Mouse (Mus musculus) c-Kit-positive CD71-negative TER-119-negative erythroid progenitor cells, embryonic 14.5 days (primary cell): ENCODE measurements around the gene Lima1.
"Not testable (repeated sequence)": the region's sequence is repeated elsewhere in the genome, so short reads cannot be mapped to it uniquely, and the experiment has no call there.

ENCODE experiments used
- DNase-seq: peaks from one replicate; pipeline ENCODE4 v3.0.0-alpha.2; 2013; ENCODE audit warnings: low read depth

Gene Lima1

DNA sequence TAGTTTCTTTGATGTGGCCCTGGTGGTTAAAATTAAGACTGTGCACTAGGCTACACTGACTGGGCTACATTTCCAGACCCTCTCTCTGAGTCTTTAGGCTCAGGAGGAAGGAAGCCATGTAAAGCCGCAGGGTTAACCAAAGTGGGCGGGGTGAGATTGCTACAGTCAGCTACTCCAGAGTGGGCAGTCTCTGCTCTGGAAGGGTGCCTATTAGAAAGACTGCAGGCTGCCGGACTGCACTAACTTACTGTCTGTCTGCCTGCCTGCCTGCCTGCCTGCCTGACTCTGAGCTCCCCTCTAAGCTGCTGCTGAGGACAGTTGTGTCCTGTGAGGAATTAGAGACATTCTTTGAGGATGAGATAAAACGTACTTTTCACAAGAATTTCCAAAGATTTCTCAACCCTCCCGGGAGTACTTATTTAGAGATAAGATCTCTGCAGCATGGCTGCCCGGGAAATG lies 72.0 kb downstream of the Lima1 start:
- peak; percentile 73 for DNase-seq

DNA sequence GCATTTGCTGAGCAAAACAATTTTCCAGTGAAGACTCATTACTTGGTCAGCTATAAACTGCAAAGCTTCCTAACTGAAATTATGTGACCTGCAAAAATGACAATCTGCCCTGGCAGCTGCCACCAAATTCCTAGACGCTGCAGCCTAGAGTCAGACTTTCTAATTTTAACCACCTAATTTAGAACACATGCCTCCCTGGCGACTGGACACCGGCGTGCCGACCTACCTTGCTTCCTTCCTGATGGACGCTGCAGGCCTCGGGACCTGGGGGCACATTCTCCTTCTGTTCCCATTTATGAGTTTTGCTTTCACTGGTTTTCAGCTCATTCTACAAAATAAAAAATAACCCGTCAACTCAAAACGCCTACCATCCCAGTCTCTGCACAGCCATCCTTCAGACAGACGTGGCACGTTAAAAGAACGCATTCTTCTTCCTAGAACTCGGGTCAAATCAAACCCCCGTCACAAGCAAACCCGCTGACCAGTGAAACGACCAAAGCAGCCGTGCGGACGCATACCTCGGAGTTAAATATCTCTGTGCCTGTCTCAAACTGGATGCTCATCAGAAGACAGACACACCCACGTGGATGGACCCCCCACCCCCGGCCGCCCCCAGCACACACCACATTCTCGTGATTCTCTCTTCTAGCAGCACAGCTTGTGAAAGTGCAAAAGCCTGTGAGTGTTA lies 73.2 kb downstream of the Lima1 start:
- no peak for DNase-seq

DNA sequence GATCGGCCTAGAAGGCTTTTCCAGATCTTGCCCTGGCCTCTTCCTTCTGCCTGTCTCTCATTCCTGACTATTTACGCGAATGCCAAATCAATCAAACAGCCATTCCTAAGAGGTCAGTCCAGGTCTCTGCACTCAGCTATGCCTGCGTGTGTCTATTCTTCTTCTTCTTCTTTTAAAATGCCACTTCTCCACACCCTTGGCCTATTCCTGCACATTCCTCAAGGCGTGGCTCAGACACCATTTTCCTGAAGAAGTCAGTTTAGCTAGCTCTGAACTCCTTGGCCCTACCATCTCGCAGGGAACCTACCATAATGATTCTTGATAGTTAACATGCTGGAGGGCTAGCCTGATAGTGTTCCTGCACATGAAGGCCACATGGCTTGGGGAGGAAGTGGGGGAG lies 75.5 kb downstream of the Lima1 start:
- no peak for DNase-seq

DNA sequence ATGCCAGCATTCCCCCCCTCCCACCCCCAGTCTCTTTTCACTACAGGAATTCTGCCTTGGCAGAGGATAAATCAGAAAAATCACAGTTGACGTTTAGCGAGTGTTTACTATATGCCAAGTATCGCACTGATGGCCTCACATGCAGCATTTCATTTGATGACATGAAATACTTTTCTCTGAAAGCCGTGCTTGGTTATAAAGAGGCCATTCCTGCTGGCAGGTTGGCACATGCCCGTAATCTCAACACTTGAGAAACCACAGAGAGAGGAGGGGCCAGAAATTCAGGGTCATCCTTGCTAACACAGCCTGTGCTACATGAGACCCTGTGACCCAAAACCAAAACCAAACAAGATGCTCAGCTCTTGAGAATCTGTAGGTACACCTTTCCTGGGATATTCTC lies 77.4 kb downstream of the Lima1 start:
- no peak for DNase-seq

DNA sequence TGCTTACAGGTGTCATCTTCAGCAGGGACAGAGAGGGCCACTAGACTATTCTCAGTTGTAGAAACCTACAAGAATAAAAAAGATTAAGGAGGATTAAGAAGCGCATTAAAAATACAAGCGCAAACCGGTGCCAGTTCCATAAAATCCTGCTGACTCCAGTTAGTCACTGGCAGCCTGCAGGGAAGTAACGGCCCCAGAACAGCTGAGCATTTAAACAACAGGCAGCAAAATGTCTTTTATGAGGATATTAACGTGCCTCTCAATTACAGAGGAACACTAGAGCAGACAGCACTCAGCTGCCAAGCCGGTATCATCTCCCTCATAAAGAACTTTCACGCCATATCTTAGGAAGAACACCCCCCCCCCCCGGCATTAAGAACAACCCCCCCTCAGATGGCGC lies 78.5 kb downstream of the Lima1 start:
- DNase-seq: no peak

DNA sequence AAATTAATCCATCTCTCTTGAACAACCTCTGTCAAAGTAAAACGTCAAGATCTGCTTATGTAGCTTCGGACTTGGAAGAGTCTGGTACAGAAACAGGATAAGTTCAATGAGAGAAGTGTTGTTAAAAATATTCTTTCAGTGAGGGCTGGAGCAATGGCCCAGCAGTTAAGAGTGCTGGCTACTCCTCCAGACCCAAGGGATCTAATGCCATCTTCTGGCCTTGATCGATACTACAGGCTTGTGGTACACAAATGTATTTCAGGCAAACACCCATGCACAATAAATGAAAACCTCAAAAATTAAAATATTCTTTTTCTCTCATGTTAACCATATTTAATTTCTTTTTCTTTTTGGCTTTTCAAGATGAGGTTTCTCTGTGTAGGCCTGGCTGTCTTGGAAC lies 79.2 kb downstream of the Lima1 start:
- DNase-seq: no peak

DNA sequence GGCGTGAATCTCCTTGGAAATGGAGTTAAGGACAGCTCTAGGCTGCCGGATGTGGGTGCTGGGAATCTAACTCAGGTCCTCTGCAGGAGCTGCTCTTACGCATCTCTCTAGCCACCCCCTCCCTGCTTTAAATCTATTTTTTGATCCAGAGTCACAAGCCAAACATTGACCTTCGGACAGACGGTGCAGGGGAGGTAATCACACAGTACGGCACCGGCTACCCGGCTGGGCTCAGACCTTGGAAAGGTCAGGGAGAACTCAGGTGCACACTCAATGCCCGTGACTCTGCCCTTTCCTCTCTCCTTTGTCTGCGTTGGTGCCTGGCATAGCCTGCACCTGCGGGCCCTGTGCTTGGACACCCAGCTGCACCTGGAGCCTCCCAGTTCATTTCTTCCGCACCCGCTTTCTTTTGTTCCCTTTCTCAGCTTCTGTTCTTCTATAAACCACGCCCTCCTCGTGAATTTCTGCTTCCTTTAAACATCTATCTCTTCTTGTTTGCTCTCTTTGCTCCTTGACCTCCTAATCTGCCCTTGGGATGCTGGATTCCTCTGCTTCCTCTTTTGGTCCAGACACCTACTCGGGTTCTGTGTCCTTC lies 82.9 kb downstream of the Lima1 start:
- DNase-seq: no peak

DNA sequence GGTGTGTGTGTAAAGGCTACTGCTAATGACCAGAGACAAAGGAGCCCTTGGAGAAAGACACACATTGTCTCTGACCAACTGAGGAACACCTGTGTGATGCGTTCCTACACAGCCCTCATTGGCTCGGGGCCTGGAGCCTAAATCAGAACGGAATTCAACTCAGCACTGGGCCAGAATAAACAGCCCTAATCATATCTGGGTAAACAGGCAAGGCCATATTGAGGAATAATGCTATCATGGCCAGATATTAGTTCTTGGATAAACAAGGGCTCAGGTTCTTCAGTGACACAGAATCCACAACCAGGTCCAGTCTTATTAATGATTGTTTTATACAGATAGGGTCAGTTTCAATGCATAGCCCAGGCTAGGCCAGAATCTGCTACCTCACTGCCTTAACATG lies 84.3 kb downstream of the Lima1 start:
- no peak for DNase-seq

DNA sequence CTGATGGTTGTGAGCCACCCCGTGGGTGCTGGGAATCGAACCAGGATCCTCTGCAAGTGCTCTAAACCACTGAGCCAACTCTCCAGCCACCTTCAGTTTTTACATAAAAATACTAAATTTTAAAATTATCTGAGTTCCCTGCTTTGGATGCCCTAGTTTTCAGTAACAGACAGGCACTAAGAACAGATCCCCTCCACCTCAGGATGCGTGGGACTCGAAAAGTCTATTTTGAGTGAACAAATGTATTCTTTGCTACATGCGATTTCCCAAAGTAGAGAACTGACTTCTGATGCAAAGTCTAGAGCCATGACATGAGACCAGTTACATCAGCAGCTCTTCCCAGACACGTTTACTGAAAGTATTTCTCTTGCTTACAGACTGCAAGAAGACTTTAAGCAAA lies 84.8 kb downstream of the Lima1 start:
- no peak for DNase-seq

DNA sequence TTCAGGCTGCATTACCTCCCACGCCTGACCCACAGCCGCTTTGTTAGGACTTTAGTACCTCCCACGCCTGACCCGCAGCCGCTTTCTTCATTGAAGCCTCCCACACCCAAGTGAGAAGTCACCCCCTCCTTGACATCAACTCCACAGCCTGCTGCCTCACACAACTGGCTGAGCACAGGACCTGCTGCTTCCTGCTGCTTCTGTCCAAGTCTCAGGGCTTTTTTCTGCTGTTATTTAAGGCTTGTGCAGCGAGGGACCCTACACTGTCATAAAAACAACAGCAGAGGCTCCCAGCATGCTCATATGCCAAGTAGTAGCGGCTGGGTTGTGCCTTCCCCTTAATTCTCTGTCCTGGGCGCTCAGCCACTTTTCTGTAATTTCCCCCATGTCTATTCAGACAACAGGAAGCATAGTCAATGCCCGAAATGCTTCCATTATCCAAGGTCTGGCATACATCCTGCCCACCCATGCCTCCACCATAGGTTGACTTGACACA lies 87.6 kb downstream of the Lima1 start:
- DNase-seq: no peak

DNA sequence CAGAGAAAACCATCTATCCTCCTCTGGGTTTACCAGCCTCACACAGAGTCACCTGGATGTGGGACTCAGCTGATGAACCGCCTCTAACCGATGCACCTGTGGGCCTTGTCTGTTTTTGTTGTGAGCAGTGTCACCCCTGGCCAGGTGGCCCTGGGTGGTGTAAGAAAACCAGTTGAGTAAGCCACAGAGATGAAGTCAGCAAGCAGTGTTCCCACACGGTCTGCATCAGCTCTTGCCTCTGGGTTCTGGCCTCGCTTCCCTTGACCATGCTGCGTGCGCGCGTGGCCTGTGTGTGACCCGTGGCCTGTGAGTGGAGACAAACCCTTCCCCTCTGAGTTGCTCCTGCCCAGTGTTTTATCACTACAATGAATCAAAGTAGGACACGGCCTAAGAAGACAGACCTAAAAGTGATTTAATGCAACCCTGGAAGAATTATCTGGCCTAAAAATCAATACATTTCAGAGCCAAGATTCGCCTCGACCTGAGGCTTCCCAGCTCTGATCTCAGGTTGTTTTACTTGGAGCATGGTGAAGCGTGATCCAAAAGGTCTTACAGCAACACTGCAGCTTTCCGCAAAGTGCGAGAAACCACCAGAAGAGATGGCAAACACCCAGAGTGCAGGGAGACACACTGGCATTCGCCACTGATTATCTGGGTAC lies 96.5 kb downstream of the Lima1 start:
- no peak for DNase-seq

DNA sequence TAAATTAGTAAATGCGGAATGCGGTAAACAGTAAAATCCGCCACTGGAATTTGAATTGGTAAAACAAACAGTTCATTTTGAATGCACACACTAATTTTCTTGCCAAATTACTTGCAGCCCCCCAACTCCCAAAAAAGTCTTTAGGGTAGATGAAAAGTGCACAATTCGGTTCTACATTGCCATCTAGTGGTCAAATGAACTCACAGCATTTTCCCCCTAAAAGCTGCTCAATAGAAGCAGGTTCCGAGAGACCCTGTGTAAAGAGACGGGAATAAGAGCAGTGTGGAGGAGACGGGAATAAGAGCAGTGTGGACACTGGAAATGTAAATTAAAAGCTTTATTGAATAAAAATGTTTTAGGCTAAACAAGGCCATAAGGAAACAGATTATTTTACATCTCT lies 97.1 kb downstream of the Lima1 start:
- DNase-seq: peak; percentile 41

DNA sequence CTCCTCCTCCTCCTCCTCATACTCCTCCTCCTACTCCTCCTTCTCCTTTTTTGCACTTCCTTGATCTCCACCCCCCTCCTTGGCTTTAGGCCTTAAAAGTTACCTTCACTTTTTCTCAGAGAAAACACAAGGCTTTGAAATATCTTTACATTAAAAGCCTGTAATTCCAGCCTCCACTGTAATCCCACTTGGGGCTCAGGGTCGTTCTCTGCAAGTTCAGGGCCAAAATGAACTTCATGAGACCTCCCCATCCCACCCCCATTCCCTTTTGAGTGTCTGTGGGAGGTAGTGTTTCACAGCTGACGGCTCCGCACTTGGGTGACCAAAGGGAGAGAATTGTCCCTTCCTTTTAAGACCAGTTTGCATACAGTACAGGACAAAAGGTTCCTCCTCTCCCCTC lies 102.3 kb downstream of the Lima1 start:
- no peak for DNase-seq

DNA sequence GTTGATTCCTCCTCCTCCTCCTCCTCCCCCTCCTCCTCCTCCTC lies 102.6 kb downstream of the Lima1 start, which contains the start of gene Cers5:
Cers5 (minus strand) TSS at position 5 of the 44 bp plus-strand sequence.
- not testable (repeated sequence) for DNase-seq

DNA sequence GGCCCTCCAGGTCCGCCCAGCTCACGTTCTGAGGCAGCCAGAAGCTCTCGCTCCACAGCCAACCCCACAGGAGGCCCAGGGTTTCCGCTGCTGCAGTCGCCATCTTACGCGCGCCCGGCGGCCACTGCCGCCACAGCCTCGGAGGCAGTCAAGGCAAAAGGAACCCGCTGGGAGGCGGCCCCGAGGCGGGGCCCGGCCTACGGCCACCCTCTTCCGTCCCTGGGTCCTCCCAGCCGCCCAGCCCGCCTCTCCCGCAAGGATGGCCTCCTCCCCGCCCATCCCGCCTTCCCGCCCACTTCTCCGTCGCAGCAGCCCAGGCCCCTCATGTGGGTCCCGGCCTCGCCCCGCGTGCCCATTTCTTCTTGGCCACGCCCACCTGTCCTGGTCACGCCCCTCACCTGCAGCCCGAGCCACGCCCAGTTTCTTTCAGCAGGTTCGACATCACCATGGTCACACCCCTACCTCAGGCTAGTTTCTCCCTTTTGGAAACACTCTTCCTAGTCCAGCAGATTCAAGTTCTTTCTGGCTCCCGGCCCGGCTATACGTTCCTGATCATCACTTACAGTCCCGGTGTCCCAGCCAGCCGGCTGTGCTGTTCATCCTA lies 102.9 kb downstream of the Lima1 start:
- peak; percentile 63 for DNase-seq

DNA sequence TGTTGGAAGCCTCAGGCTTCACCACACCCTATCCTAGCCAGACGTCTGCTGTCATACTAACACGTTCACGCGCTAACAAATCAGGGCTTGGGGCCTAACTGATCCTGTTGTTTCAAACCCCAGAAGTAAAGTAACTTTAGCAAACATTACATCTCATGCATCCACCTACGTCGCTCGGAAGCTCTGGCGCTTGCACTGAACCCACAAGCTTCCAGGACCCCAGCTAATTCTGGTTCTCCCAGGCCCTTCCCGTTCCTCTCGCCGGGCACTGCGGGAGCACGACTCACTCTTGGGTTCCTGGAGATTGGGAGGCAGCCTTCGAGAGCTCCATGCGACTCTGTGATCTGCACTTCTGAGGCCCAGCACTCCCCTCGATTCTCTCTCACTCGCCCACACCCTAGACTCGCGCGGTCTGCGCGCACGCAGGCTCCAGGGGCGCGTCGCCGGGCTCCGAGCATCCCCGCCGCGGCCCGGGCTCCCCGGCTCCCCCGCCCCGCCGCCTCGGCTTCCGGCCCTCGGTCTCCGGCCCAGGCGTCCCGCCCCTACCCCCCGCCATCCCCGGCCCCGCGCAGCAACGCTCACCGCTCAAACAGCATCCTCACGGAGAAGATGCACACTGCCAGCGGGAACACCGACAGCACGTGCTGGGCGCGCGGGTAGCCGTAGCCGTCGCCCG lies 103.5 kb downstream of the Lima1 start:
- no peak for DNase-seq

DNA sequence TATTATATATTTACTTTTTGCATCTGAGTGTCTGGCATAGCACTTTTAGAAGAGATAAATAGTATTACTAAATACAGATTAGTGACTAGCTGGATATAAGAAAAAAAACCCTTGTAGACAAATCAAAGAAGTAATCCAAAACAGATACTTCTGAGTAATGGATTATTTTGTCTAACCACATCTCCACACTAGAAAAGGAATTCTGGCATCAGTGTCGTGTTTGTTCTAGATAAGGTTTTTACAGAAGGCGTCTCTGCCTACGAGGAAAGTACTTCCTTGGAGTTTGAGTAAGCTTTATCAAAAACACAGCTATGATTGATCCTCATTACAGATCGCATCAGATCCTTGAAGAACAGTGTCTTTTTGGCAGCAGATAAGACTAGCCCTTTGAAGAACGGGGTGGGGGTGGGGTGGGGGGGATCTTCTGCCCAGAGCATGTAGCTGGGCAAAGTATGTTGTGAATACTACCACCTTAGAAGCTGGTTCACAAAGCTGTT lies 104.2 kb downstream of the Lima1 start:
- no peak for DNase-seq

DNA sequence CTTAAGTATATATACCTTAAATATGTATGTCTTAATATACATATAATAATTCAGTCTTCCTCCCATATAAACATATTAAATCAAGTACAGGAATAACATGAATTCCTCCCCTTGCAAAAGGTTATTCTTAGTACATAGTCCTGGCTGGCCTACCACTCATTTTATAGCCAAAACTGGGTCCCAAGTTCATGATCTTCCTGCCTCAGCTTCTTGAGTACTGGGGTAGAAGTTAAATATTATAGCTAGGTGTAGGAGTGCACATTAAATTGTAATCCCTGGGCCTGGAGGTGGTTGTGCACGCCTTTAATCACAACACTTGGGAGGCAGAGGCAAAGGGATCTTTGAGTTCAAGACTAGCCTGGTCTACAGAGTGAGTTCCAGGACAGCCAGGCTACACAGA lies 106.5 kb downstream of the Lima1 start:
- no peak for DNase-seq

DNA sequence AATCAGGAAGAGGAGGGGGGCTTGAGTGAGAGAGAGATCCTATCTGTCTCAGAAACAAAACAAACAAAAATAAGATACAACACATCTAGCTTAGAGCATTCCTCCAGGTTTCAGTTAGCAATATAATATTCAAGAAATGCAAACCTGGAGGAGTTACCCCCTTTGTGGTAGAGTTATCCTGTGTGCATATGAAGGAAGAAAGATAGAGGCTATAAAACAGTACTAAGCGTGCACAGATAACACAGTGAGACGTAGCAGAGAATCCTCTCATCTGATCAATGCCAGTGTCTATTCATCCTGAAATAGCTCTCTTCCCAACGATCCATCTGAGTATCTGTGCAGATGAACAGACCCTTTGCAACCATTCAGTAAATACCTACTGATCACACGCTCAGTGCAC lies 107.8 kb downstream of the Lima1 start:
- DNase-seq: no peak

DNA sequence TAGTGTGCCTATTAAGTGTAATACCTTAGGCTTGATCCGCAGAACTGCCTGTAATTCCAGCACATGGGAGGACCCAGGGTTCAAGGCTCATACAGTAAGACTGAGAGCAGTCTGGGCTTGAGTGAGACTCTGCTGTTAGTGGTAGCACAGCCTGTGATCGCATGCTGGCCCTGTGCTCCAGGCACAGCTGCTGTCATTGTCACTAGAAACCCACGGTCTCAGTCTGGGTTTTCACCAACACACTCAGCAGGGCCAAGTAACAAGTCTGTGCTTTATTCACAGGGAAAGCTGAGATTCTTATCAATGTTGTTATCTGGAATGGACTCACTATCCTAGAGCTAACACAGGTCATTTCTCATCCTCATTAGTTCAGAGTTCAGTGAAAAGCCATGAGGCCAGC lies 121.1 kb downstream of the Lima1 start:
- DNase-seq: no peak

DNA sequence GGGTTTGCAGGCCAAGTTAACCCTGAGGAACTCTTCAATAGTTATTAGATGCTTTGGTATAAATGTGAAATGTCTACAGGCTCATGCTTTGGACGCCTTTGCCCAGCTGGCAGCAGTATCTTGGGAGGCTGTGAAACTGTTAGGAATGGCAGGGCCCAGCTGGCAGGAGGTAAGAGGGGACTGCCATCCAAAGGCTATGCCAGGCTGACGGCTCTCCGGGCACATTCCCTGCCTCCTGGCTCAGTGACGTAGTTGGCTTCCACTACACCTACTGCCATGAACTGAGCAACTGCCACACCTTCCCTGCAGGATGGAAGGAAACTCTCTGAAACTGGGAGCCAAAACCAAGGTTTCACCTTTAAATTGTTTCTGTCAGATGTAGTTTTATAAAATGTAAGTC lies 135.0 kb downstream of the Lima1 start:
- no peak for DNase-seq

DNA sequence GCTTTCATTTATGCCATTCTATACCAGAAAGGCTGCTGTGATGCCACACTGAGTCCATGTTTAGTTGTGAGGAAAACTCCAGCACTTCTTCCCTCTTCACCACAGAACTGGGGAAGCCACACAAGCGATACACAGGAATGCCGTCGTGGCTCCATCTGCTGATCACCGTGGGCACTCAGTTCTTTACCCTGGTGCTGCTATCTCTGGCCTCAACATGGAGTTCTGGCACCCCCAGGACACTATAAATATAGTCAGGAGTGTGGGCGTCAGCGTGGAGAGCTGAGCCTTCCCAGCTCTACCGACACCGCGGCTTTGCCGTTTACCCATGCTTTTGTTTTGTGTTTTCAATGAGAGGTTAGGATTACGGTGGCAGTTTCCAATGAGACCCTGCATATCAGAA lies 138.6 kb downstream of the Lima1 start:
- no peak for DNase-seq

DNA sequence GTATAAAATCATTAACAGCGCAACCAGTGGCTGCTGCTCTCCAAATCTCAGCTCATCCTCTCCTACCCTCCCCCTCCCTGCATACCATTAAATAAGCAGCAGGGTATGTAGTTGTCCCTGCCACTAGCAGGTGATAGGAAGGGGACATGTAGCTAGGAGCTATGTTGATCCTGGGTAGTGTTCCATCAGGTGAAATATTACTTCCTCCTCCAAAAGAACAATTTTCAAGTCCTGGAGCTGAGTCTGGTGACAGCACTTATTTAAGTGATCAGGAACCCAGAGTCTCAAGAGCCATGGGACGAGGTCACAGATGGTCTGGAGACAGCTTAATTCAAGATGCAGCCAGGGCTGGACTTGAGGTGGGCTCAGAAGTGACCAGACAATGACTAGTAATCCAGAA lies 139.6 kb downstream of the Lima1 start:
- DNase-seq: no peak
